Mouse (Mus musculus) hindbrain, embryonic 14.5 days (tissue): ENCODE results near the gene Rnf40. TPM values are rescaled to one million over a fixed set of nuclear protein-coding genes. Genes with fewer than 3 reads are reported as not detected.

Experiments used
- ATAC-seq: fragments of 200-750 bp; cut with Nextera tagmentation; 2 replicates; pipeline ENCODE4 v1.8.0; 2017; ENCODE audit warnings: moderate number of reproducible peaks, mild to moderate bottlenecking, moderate TSS enrichment, moderate library complexity; ENCODE audit not compliant: low FRiP score
- DNase-seq: peaks from one replicate; pipeline ENCODE4 v3.0.0-alpha.2; 2015; ENCODE audit warnings: low spot score
- H3K27ac ChIP-seq: fragments of 300-500 bp; sonication (generic); 2 replicates; pipeline ENCODE4 v1.5.1; 2014; ENCODE audit warnings: mild to moderate bottlenecking, moderate library complexity
- H3K27me3 ChIP-seq: fragments of 300-500 bp; sonication (generic); 2 replicates; pipeline ENCODE4 v1.6.1; 2014; ENCODE audit warnings: mild to moderate bottlenecking, low read length, mixed read lengths; ENCODE audit not compliant: control insufficient read depth, insufficient read depth
- H3K36me3 ChIP-seq: fragments of 300-500 bp; sonication (generic); replicated peaks from 2 replicates; pipeline ENCODE4 v1.6.1; 2014; ENCODE audit not compliant: control insufficient read depth, insufficient read depth
- H3K4me1 ChIP-seq: fragments of 300-500 bp; sonication (generic); replicated peaks from 2 replicates; pipeline ENCODE4 v1.6.1; 2014; ENCODE audit warnings: antibody characterized with exemption, low read length, mixed read lengths; ENCODE audit not compliant: control insufficient read depth, insufficient read depth
- H3K4me2 ChIP-seq: fragments of 300-500 bp; sonication (generic); replicated peaks from 2 replicates; pipeline ENCODE4 v1.6.1; 2014; ENCODE audit warnings: mild to moderate bottlenecking, moderate library complexity
- H3K4me3 ChIP-seq: fragments of 300-500 bp; sonication (generic); replicated peaks from 2 replicates; pipeline ENCODE4 v1.5.1; 2014; ENCODE audit warnings: mild to moderate bottlenecking, low read length
- H3K9ac ChIP-seq: fragments of 300-500 bp; sonication (generic); 2 replicates; pipeline ENCODE4 v1.6.1; 2014
- H3K9me3 ChIP-seq: fragments of 300-500 bp; sonication (generic); 2 replicates; pipeline ENCODE4 v1.6.1; 2016; ENCODE audit warnings: low read length; ENCODE audit not compliant: control insufficient read depth
- WGBS: fragments of 180-500 bp; shearing (Covaris S2); extraction: QIAGEN DNeasy Blood & Tissue Kit; methylation state at CpG from one replicate; pipeline ENCODE4 v1.1.7; 2014; 5-methylcytosine and 5-hydroxymethylcytosine counted together
- polyA plus RNA-seq: library from polyadenylated mRNA; unstranded; fragments of >200 nt; fragmentation: Nextera tagmentation; extraction: Ambion mirVana; gene quantifications from 2 replicates; pipeline ENCODE4 v1.2.1, GENCODE M21; 2014

The Rnf40 gene
- polyA plus RNA-seq = 37.4 and 40.6 TPM in 2 replicates

DNA sequence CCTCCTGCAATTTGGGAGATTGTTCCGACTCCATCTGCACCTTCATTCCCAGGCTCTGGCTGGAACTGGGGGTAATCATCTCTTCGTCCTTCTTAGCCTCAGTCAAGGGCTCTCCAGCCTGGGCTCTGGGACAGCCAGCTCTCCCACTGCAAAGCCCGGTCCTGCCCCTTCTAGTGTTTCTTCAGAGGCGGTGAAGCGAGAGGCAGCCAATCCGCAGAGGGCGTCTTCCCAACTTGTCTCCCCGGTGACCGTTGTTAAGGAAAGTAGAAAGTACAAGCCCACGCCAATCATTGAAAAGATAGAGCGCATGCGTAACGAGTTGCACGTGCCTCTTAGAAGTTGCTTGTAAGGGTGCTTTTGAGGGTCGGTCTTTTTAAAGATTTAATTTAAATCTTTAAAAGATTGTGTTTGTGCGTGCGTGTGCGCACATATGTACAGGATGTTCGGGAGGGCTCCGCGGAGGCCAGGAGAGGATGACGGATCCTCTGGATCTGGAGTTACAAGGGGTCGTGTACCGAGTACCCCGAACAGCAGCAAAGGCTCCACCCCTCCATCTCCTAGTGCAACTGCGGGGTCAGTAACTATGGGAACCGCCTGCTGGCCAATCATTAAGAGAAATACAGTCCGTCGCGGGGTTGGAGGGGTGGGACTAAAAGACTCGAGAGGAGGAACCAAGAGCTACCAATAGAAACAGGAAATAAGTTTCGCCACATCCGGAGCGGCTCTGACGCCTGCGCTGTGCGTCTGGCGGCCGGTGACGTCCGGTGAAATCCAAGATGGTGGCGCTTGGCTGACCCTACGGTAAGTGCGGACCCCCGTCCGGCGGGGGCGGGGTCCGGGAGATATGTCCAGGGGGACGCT lies at the start of gene Rnf40, which contains the start of gene Ccdc189:
Gene Rnf40 (plus strand): TSS at position 757 of the 861 bp plus-strand sequence.
Gene Ccdc189 (minus strand): TSS at position 585 of the 861 bp plus-strand sequence.
- DNase-seq (peak; percentile 93), ATAC-seq (peak; percentile 97)
- peak within 1 kb of the TSS; percentile 80 for H3K9ac ChIP-seq
- H3K4me2 ChIP-seq = peak within 1 kb of the TSS; percentile 69
- WGBS = under 1% methylated on average over 50 of the region's 50 CpGs
- no peaks in the 10 kb centered on the region for H3K9me3 ChIP-seq
- peaks cover 51% of the 10 kb centered on the region for H3K36me3 ChIP-seq
- peak within 1 kb of the TSS; percentile 80 for H3K27ac ChIP-seq
- H3K4me1 ChIP-seq = peaks cover 16% of the 10 kb centered on the region
- H3K4me3 ChIP-seq = peak within 1 kb of the TSS; percentile 93
- H3K27me3 ChIP-seq = no peaks in the 10 kb centered on the region

DNA sequence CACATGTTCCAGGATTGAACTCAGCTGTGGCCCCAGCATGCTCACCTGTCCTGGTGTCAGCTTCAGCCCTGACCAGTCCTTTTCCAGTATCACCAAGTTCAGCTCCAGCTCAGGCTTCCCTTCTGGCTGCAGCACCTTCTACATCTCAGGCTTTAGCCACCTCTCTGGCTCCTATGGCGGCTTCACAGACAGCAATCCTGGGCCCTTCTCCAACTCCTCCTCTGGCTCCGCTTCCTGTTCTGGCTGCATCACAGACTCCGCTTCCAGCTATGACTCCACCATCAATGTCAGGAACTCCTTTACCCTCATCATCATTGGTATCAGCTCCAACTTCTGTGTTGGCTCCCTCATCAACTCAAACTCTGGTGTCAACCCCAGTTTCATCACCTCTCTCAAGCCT lies 46.9 kb upstream of the Rnf40 start:
- ATAC-seq = no peak
- peaks cover 98% of the 10 kb centered on the region for H3K36me3 ChIP-seq
- H3K27me3 ChIP-seq = no peaks in the 10 kb centered on the region
- H3K4me3 ChIP-seq = no peak overlapping the region
- no peaks in the 10 kb centered on the region for H3K9me3 ChIP-seq
- WGBS = 96% methylated on average over 3 of the region's 3 CpGs
- H3K9ac ChIP-seq = no peak overlapping the region
- H3K4me2 ChIP-seq = no peak overlapping the region
- 0 out of 2 replicates have a peak, but pooled peaks cover 3% of the 10 kb centered on the region for H3K4me1 ChIP-seq
- no peak for DNase-seq
- no peak overlapping the region for H3K27ac ChIP-seq

DNA sequence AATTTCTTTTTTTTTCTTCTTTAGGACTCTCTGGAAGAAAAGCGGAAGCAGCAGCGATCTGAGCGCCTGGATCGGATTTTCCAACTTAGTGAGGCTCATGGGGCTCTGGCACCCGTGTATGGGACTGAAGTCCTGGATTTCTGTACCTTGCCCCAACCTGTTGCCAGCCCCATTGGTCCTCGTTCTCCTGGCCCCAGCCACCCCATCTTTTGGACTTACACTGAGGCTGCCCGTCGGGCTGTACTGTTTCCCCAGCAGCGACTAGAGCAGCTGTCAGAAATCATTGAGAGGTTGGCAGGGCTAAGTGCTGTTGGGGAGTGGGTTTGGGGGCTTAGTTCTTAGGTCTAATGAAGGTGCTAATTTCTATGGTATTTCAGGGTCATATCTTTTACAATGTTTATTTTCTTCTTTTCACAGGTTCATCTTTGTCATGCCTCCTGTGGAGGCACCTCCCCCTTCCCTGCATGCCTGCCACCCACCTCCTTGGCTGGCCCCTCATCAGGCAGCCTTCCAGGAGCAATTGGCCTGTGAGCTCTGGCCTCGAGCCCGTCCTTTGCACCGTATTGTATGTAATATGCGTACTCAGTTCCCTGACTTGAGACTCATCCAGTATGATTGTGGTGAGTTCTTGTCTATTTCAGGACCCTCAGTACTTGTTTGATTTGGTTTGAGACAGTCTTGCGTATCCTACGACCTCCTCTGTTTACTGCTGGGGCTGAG lies 39.3 kb upstream of the Rnf40 start:
- no peak overlapping the region for H3K4me3 ChIP-seq

DNA sequence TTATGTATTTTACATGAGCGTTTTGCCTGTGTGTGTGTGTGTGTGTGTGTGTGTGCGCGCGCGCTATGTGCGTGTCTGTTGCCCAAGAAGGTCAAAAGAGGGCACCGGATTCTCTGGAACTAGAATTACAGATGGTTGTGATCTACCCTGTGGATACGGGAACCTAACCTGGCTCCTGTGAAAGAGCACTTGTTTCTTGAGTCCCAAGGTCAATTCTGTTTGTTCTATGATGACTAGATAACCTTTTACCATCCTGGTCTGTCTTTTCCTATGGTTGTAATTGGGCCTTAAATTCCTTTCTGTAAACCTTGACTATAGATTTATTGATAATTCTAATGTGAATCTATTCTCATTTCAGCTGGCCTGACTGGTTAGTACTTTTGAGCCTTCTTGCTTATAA lies 37.0 kb upstream of the Rnf40 start:
- WGBS = over 99% methylated on average over 8 of the region's 8 CpGs

More for the DNA sequence above, 39.3 kb upstream of the Rnf40 start:
- Histone ChIP-seq H3K9me3 (no peaks in the 10 kb centered on the region), H3K27ac (no peak overlapping the region), H3K27me3 (no peaks in the 10 kb centered on the region), H3K4me2 (no peak overlapping the region), H3K36me3 (peaks cover 87% of the 10 kb centered on the region), H3K4me1 (no peaks in the 10 kb centered on the region), H3K9ac (no peak overlapping the region)
- WGBS = 89% methylated on average over 15 of the region's 15 CpGs
- ATAC-seq (no peak), DNase-seq (no peak)

DNA sequence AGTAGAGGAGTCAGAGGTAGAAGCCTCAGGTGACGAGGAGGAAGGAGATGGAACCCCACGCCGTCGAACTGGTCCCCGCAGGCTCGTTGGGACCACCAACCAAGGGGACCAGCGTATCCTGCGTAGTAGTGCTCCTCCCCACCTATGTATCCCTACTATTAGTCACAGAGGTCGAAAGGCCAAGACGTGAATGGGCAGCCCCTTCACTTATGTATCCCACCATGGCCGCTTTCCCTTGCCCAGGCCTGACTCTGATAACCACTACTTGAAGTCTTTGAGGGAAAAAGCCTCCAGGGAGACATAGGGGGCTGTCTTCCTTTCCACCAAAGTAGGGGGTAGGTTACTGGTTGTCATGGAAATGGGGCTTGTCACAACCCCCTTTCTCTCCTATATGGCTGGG lies 28.0 kb upstream of the Rnf40 start:
- Histone ChIP-seq H3K4me1 (no peaks in the 10 kb centered on the region), H3K4me3 (no peak overlapping the region), H3K27ac (no peak overlapping the region), H3K36me3 (peaks cover 94% of the 10 kb centered on the region), H3K27me3 (no peaks in the 10 kb centered on the region), H3K9ac (no peak overlapping the region), H3K4me2 (no peak overlapping the region), H3K9me3 (no peaks in the 10 kb centered on the region)
- ATAC-seq = no peak
- no peak for DNase-seq
- WGBS = 95% methylated on average over 11 of the region's 11 CpGs

More for the DNA sequence above, 37.0 kb upstream of the Rnf40 start:
- no peaks in the 10 kb centered on the region for H3K27me3 ChIP-seq
- no peaks in the 10 kb centered on the region for H3K9me3 ChIP-seq
- no peak overlapping the region for H3K4me3 ChIP-seq
- no peak for ATAC-seq
- no peak overlapping the region for H3K4me2 ChIP-seq
- H3K27ac ChIP-seq = no peak overlapping the region
- DNase-seq = no peak
- H3K4me1 ChIP-seq = no peaks in the 10 kb centered on the region
- peaks cover 87% of the 10 kb centered on the region for H3K36me3 ChIP-seq
- H3K9ac ChIP-seq = no peak overlapping the region

DNA sequence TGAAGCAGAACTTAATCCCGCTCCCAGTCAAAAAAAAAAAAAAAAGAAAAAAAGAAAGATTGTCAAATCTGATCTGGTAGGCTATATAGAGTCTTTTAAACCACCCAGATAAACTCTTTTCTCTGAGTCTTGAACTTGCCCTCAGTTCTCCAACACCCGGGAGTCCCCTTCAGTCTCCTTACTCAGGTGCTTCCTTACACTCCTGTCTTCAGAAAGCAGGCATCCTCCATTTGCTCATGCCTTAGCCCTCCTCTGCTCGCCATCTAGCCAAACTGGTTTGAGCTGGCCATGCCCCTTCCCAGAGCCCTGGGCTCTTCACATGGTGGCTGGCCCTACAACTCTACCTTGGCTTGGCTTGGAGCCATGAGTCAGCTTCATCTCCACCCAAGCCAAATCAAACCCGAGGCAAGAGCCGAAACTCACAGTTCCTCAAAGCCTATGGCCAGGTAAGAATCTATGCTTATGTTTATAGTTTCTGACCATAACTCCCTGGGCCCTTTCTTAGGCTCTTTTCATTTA lies 27.2 kb upstream of the Rnf40 start, which contains the start of gene Tmem265:
Gene Tmem265 (plus strand): TSS at position 51 of the 519 bp plus-strand sequence.
- Histone ChIP-seq H3K27me3 (no peaks in the 10 kb centered on the region), H3K4me2 (no peak within 1 kb of the TSS), H3K4me1 (no peaks in the 10 kb centered on the region), H3K27ac (no peak within 1 kb of the TSS), H3K9ac (no peak within 1 kb of the TSS), H3K9me3 (no peaks in the 10 kb centered on the region), H3K4me3 (no peak within 1 kb of the TSS), H3K36me3 (peaks cover 94% of the 10 kb centered on the region)
- no peak for DNase-seq
- ATAC-seq = no peak
- WGBS = 98% methylated on average over 5 of the region's 5 CpGs

DNA sequence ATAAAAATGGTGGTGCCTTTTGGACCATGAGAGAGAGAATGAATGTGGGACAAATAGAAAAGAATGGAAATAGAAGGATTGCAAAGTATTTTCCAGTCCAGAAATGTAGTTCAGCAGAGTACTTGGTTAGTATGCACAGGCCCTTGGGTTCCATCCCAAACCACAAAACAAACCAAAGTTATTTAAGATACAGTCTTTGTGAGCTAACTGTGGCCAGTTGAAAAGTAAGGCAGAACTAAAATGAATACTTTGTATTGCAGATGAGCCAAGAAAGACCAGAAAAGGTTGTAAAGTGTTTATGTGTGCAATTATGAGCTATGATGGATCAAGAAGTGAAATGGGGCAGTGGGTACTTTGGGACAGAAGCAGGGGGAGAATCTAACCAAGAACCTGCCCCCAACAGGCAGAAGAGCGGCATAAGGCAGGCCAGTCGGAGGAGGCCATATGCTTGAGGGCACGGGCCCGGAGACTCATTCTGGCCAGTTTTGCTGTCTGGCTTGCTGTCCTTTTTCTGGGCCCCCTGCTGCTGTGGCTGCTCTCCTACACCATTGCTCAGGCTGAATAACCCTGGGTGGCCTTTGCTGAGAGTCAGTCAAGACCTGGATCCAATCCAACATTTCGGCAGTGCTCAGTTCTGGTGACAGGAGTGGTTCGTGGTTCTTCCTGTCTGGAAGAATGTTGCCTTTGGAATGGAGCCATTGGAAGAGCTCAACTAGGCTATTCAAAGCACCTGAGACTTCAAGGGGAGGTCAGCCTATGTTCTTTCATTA lies 24.0 kb upstream of the Rnf40 start:
- Histone ChIP-seq H3K9me3 (no peaks in the 10 kb centered on the region), H3K4me1 (no peaks in the 10 kb centered on the region), H3K27ac (no peak overlapping the region), H3K27me3 (no peaks in the 10 kb centered on the region), H3K36me3 (peaks cover 81% of the 10 kb centered on the region), H3K9ac (no peak overlapping the region), H3K4me2 (no peak overlapping the region), H3K4me3 (no peak overlapping the region)
- ATAC-seq (no peak), DNase-seq (peak; percentile 42)
- WGBS = 78% methylated on average over 6 of the region's 6 CpGs

DNA sequence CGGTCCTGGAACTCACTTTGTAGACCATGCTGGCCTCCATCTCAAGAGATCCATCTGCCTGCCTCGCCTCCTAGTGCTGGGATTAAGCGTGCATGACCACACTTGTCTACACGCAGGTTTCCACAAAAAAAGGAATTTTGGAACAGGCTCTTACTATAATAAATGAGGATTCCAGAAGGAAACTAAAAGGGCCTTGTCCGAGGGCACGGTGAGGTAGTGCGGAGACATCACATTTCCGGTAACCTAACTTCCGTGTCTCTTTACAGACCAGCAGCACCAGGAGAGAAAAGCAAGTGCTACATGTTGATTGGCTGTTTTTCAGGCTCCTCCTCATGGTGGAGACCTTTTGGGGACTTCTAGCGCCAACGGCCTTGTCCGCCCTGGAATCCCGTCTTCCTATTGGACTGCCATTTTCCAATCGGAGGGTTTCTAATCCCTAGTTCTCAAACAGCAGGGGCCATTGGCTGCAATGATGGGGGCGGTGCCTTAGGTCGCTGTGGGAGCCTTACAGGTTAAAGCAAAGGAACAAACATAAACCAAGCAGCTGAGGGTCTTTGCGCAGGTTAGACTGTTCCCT lies 15.6 kb upstream of the Rnf40 start, which contains the start of gene Phkg2:
Gene Phkg2 (plus strand): TSS at position 446 of the 577 bp plus-strand sequence.
- Histone ChIP-seq H3K9ac (peak within 1 kb of the TSS; percentile 81), H3K27me3 (no peaks in the 10 kb centered on the region), H3K27ac (peak within 1 kb of the TSS; percentile 72), H3K4me3 (peak within 1 kb of the TSS; percentile 57), H3K4me1 (peaks cover 21% of the 10 kb centered on the region), H3K9me3 (no peaks in the 10 kb centered on the region), H3K4me2 (peak within 1 kb of the TSS; percentile 82), H3K36me3 (peaks cover 17% of the 10 kb centered on the region)
- WGBS = 1% methylated on average over 17 of the region's 17 CpGs
- DNase-seq (peak; percentile 89), ATAC-seq (peak; percentile 98)
